Mouse (Mus musculus) heart, embryonic 13.5 days (tissue): ENCODE measurements around the gene Enpp4. TPM values are rescaled to one million over a fixed set of nuclear protein-coding genes. Genes with fewer than 3 reads are reported as not detected.
A peak's percentile ranks its signal among the peaks of the same experiment; 100 is the strongest.

Experiments
- ATAC-seq: fragments of 200-750 bp; cut with Nextera tagmentation; 2 replicates; pipeline ENCODE4 v1.8.0; 2017; ENCODE audit warnings: moderate TSS enrichment; ENCODE audit not compliant: insufficient number of reproducible peaks, low FRiP score, low TSS enrichment; ENCODE audit errors: extremely low read depth
- H3K27ac ChIP-seq: fragments of 300-500 bp; sonication (generic); replicated peaks from 2 replicates; pipeline ENCODE4 v1.5.1; 2015; ENCODE audit warnings: moderate library complexity, mild to moderate bottlenecking, inconsistent platforms
- H3K27me3 ChIP-seq: fragments of 300-500 bp; sonication (generic); replicated peaks from 2 replicates; pipeline ENCODE4 v1.6.1; 2015; ENCODE audit warnings: mild to moderate bottlenecking, inconsistent platforms
- H3K36me3 ChIP-seq: fragments of 300-500 bp; sonication (generic); 2 replicates; pipeline ENCODE4 v1.6.1; 2015; ENCODE audit warnings: mild to moderate bottlenecking, inconsistent platforms
- H3K4me1 ChIP-seq: fragments of 300-500 bp; sonication (generic); 2 replicates; pipeline ENCODE4 v1.6.1; 2015; ENCODE audit warnings: inconsistent platforms
- H3K4me2 ChIP-seq: fragments of 300-500 bp; sonication (generic); 2 replicates; pipeline ENCODE4 v1.6.1; 2015; ENCODE audit warnings: inconsistent platforms, mild to moderate bottlenecking, moderate library complexity
- H3K4me3 ChIP-seq: fragments of 300-500 bp; sonication (generic); 2 replicates; pipeline ENCODE4 v1.5.1; 2015; ENCODE audit warnings: moderate library complexity, mild to moderate bottlenecking, inconsistent platforms
- H3K9ac ChIP-seq: fragments of 300-500 bp; sonication (generic); 2 replicates; pipeline ENCODE4 v1.6.1; 2015; ENCODE audit warnings: inconsistent platforms, mild to moderate bottlenecking, moderate library complexity
- H3K9me3 ChIP-seq: fragments of 300-500 bp; sonication (generic); 2 replicates; pipeline ENCODE4 v1.6.1; 2016; ENCODE audit warnings: inconsistent platforms
- WGBS: fragments of 180-500 bp; shearing (Covaris S2); methylation state at CpG from one replicate; pipeline ENCODE4 v1.1.7; 2015; ENCODE audit warnings: mixed read lengths; 5-methylcytosine and 5-hydroxymethylcytosine counted together
- polyA plus RNA-seq: library from polyadenylated mRNA; unstranded; fragments of >200 nt; fragmentation: Nextera tagmentation; extraction: Ambion mirVana; gene quantifications from 2 replicates; pipeline ENCODE4 v1.2.1, GENCODE M21; 2015

Gene Enpp4
- 6.7 and 7.8 TPM in 2 replicates for polyA plus RNA-seq

- Histone ChIP-seq H3K36me3 (no peaks in the 10 kb centered on the region), H3K27me3 (no peaks in the 10 kb centered on the region), H3K9ac (peak within 1 kb of the TSS; percentile 91), H3K4me3 (peak within 1 kb of the TSS; percentile 84), H3K27ac (peak within 1 kb of the TSS; percentile 71), H3K9me3 (no peaks in the 10 kb centered on the region), H3K4me1 (peaks cover 7% of the 10 kb centered on the region), H3K4me2 (peak within 1 kb of the TSS; percentile 89)
- under 1% methylated on average over 76 of the region's 76 CpGs for WGBS
- peak; percentile 88 for ATAC-seq
These were observed at the start of gene Enpp4 for GRCm38 (mm10) chr17:44105287-44106138. TSS of gene Enpp4 (minus strand) at chr17:44105809.

- WGBS = 59% methylated on average over 2 of the region's 2 CpGs
- Histone ChIP-seq H3K4me3 (no peak overlapping the region), H3K36me3 (no peaks in the 10 kb centered on the region), H3K27ac (no peak overlapping the region), H3K4me1 (peaks cover 30% of the 10 kb centered on the region), H3K9me3 (no peaks in the 10 kb centered on the region), H3K9ac (no peak overlapping the region), H3K4me2 (no peak overlapping the region), H3K27me3 (no peaks in the 10 kb centered on the region)
- no peak for ATAC-seq
These were observed 49.6 kb upstream of the Enpp4 start for GRCm38 (mm10) chr17:44155204-44155603.

GRCm38 (mm10) chr17:44153871-44154270 lies 48.3 kb upstream of the Enpp4 start:
- Histone ChIP-seq H3K4me1 (peaks cover 30% of the 10 kb centered on the region), H3K36me3 (no peaks in the 10 kb centered on the region), H3K9ac (no peak overlapping the region), H3K27me3 (no peaks in the 10 kb centered on the region), H3K9me3 (no peaks in the 10 kb centered on the region), H3K4me2 (no peak overlapping the region), H3K4me3 (no peak overlapping the region), H3K27ac (no peak overlapping the region)
- 37% methylated on average over 5 of the region's 5 CpGs for WGBS
- no peak for ATAC-seq

- peak overlapping the region; percentile 86 for H3K27ac ChIP-seq
- peak overlapping the region; percentile 40 for H3K9ac ChIP-seq
- no peaks in the 10 kb centered on the region for H3K27me3 ChIP-seq
- H3K9me3 ChIP-seq = no peaks in the 10 kb centered on the region
- H3K4me2 ChIP-seq = no peak overlapping the region; the same call in 1 of the 2 replicates
- H3K4me1 ChIP-seq = peaks cover 30% of the 10 kb centered on the region
- WGBS = 40% methylated on average over 8 of the region's 8 CpGs
- H3K36me3 ChIP-seq = no peaks in the 10 kb centered on the region
- no peak for ATAC-seq
- H3K4me3 ChIP-seq = no peak overlapping the region
These were observed 46.3 kb upstream of the Enpp4 start for GRCm38 (mm10) chr17:44151889-44152288.

GRCm38 (mm10) chr17:44151130-44151529 lies 45.5 kb upstream of the Enpp4 start:
- H3K27ac ChIP-seq = no peak overlapping the region
- H3K9me3 ChIP-seq = no peaks in the 10 kb centered on the region
- no peaks in the 10 kb centered on the region for H3K27me3 ChIP-seq
- no peak for ATAC-seq
- H3K36me3 ChIP-seq = no peaks in the 10 kb centered on the region
- H3K4me1 ChIP-seq = peaks cover 29% of the 10 kb centered on the region
- 69% methylated on average over 3 of the region's 3 CpGs for WGBS
- no peak overlapping the region for H3K4me3 ChIP-seq
- no peak overlapping the region for H3K9ac ChIP-seq
- no peak overlapping the region for H3K4me2 ChIP-seq

GRCm38 (mm10) chr17:44148109-44148846 lies 42.7 kb upstream of the Enpp4 start:
- Histone ChIP-seq H3K4me2 (no peak overlapping the region), H3K27ac (no peak overlapping the region), H3K27me3 (no peaks in the 10 kb centered on the region; the same call in 1 of the 2 replicates), H3K9ac (no peak overlapping the region), H3K4me1 (peaks cover 11% of the 10 kb centered on the region), H3K36me3 (no peaks in the 10 kb centered on the region), H3K9me3 (no peaks in the 10 kb centered on the region), H3K4me3 (no peak overlapping the region)
- WGBS = 84% methylated on average over 5 of the region's 5 CpGs
- ATAC-seq = no peak

- no peak overlapping the region for H3K9ac ChIP-seq
- 70% methylated on average over 1 of the region's 1 CpGs for WGBS
- H3K27ac ChIP-seq = no peak overlapping the region
- H3K4me2 ChIP-seq = no peak overlapping the region
- no peaks in the 10 kb centered on the region for H3K9me3 ChIP-seq
- no peak overlapping the region for H3K4me3 ChIP-seq
- no peaks in the 10 kb centered on the region for H3K36me3 ChIP-seq
- H3K4me1 ChIP-seq = no peaks in the 10 kb centered on the region
- ATAC-seq = no peak
- no peaks in the 10 kb centered on the region; the same call in 1 of the 2 replicates for H3K27me3 ChIP-seq
These were observed 40.2 kb upstream of the Enpp4 start for GRCm38 (mm10) chr17:44145806-44146205.

- H3K27ac ChIP-seq = no peak overlapping the region
- peaks cover 27% of the 10 kb centered on the region for H3K27me3 ChIP-seq
- peak overlapping the region; percentile 65 for H3K4me2 ChIP-seq
- ATAC-seq = no peak
- WGBS = 58% methylated on average over 10 of the region's 10 CpGs
- H3K4me3 ChIP-seq = no peak overlapping the region
- H3K36me3 ChIP-seq = no peaks in the 10 kb centered on the region
- H3K4me1 ChIP-seq = peaks cover 29% of the 10 kb centered on the region
- H3K9me3 ChIP-seq = no peaks in the 10 kb centered on the region
- H3K9ac ChIP-seq = no peak overlapping the region
These were observed 31.4 kb upstream of the Enpp4 start for GRCm38 (mm10) chr17:44136863-44137640.

- no peak for ATAC-seq
- Histone ChIP-seq H3K4me2 (peak overlapping the region; percentile 65), H3K27me3 (peaks cover 35% of the 10 kb centered on the region), H3K9ac (no peak overlapping the region), H3K9me3 (no peaks in the 10 kb centered on the region), H3K4me1 (peaks cover 29% of the 10 kb centered on the region), H3K27ac (no peak overlapping the region), H3K4me3 (peak overlapping the region; percentile 33), H3K36me3 (no peaks in the 10 kb centered on the region)
- 21% methylated on average over 8 of the region's 8 CpGs for WGBS
These were observed 30.4 kb upstream of the Enpp4 start for GRCm38 (mm10) chr17:44136018-44136417.

- 65% methylated on average over 9 of the region's 9 CpGs for WGBS
- H3K4me3 ChIP-seq = no peak overlapping the region
- H3K9ac ChIP-seq = no peak overlapping the region
- H3K27ac ChIP-seq = no peak overlapping the region
- H3K9me3 ChIP-seq = no peaks in the 10 kb centered on the region
- ATAC-seq = no peak
- H3K4me1 ChIP-seq = peaks cover 29% of the 10 kb centered on the region
- H3K4me2 ChIP-seq = no peak overlapping the region
- no peaks in the 10 kb centered on the region for H3K36me3 ChIP-seq
- H3K27me3 ChIP-seq = peaks cover 35% of the 10 kb centered on the region
These were observed 28.9 kb upstream of the Enpp4 start for GRCm38 (mm10) chr17:44134545-44134944.

GRCm38 (mm10) chr17:44134106-44134505 lies 28.5 kb upstream of the Enpp4 start:
- no peak overlapping the region for H3K27ac ChIP-seq
- H3K27me3 ChIP-seq = peaks cover 35% of the 10 kb centered on the region
- H3K4me2 ChIP-seq = no peak overlapping the region
- H3K4me1 ChIP-seq = peaks cover 30% of the 10 kb centered on the region
- 44% methylated on average over 6 of the region's 6 CpGs for WGBS
- H3K9me3 ChIP-seq = no peaks in the 10 kb centered on the region
- no peaks in the 10 kb centered on the region for H3K36me3 ChIP-seq
- H3K4me3 ChIP-seq = no peak overlapping the region
- H3K9ac ChIP-seq = no peak overlapping the region
- ATAC-seq = no peak
